Mouse (Mus musculus): ENCODE results near the gene Jmjd1c.

The Jmjd1c gene

GRCm38 (mm10) chr10:67253115-67253514 is 157.2 kb downstream of the Jmjd1c start:
- DNase-seq: no peak

GRCm38 (mm10) chr10:67264852-67265251 is 168.9 kb downstream of the Jmjd1c start:
- peak; percentile 81 for DNase-seq

GRCm38 (mm10) chr10:67275916-67276315 is 180.0 kb downstream of the Jmjd1c start:
- DNase-seq: no peak

- peak; percentile 32 for DNase-seq
Observed at GRCm38 (mm10) chr10:67281852-67282251, 185.9 kb downstream of the Jmjd1c start.

GRCm38 (mm10) chr10:67282531-67282930 is 186.6 kb downstream of the Jmjd1c start:
- no peak for DNase-seq

GRCm38 (mm10) chr10:67283516-67283915 is 187.6 kb downstream of the Jmjd1c start:
- DNase-seq: no peak

- peak; percentile 83 for DNase-seq
Observed at GRCm38 (mm10) chr10:67284311-67284710, 188.4 kb downstream of the Jmjd1c start.

GRCm38 (mm10) chr10:67284761-67285175 is 188.8 kb downstream of the Jmjd1c start:
- DNase-seq: peak; percentile 57

- peak; percentile 94 for DNase-seq
Observed at GRCm38 (mm10) chr10:67285176-67285814, 189.4 kb downstream of the Jmjd1c start, which contains the start of gene Nrbf2. Nrbf2 (minus strand) TSS chr10:67285305.

- peak; percentile 87 for DNase-seq
Observed at GRCm38 (mm10) chr10:67287877-67288276, 192.0 kb downstream of the Jmjd1c start.

- no peak for DNase-seq
Observed at GRCm38 (mm10) chr10:67290622-67291021, 194.7 kb downstream of the Jmjd1c start.

GRCm38 (mm10) chr10:67291087-67291486 is 195.2 kb downstream of the Jmjd1c start:
- DNase-seq: no peak

GRCm38 (mm10) chr10:67295331-67295730 is 199.4 kb downstream of the Jmjd1c start:
- no peak for DNase-seq

GRCm38 (mm10) chr10:67295938-67296466 is 200.1 kb downstream of the Jmjd1c start:
- no peak for DNase-seq

- DNase-seq: no peak
Observed at GRCm38 (mm10) chr10:67296482-67297152, 200.7 kb downstream of the Jmjd1c start.

GRCm38 (mm10) chr10:67297175-67297855 is 201.4 kb downstream of the Jmjd1c start:
- DNase-seq: no peak

GRCm38 (mm10) chr10:67298856-67299255 is 202.9 kb downstream of the Jmjd1c start:
- no peak for DNase-seq

GRCm38 (mm10) chr10:67299285-67299684 is 203.4 kb downstream of the Jmjd1c start:
- no peak for DNase-seq

- no peak for DNase-seq
Observed at GRCm38 (mm10) chr10:67301046-67301445, 205.1 kb downstream of the Jmjd1c start.

- no peak for DNase-seq
Observed at GRCm38 (mm10) chr10:67302340-67302739, 206.4 kb downstream of the Jmjd1c start.

Measured in kidney, postnatal 10 days (tissue).